Mouse (Mus musculus) ES-Bruce4 (cell line): ENCODE data around the gene Ube2l6. TPM values are rescaled to one million over a fixed set of nuclear protein-coding genes. Genes with fewer than 3 reads are reported as not detected.

Experiments
- H3K27ac ChIP-seq: 2 replicates; pipeline ENCODE4 v1.5.1; 2012; ENCODE audit warnings: low read length, inconsistent platforms; ENCODE audit not compliant: insufficient read depth
- H3K27me3 ChIP-seq: 2 replicates; pipeline ENCODE4 v1.6.1; 2012; ENCODE audit warnings: mild to moderate bottlenecking, low read length, inconsistent platforms; ENCODE audit not compliant: control insufficient read depth, poor library complexity, insufficient read depth, severe bottlenecking
- H3K36me3 ChIP-seq: 2 replicates; pipeline ENCODE4 v1.6.1; 2012; ENCODE audit warnings: inconsistent platforms, mild to moderate bottlenecking, low read length, moderate library complexity; ENCODE audit not compliant: control insufficient read depth, poor library complexity, insufficient read depth, severe bottlenecking
- H3K4me1 ChIP-seq: one replicate; pipeline ENCODE4 v1.8.1; 2011; ENCODE audit warnings: low read length; ENCODE audit not compliant: control insufficient read depth, insufficient read depth
- H3K4me3 ChIP-seq: 2 replicates; pipeline ENCODE4 v1.5.1; 2011; ENCODE audit warnings: low read depth, mild to moderate bottlenecking, low read length
- H3K9ac ChIP-seq: 2 replicates; pipeline ENCODE4 v1.6.1; 2012; ENCODE audit warnings: low read depth, mild to moderate bottlenecking, inconsistent platforms; ENCODE audit not compliant: poor library complexity, severe bottlenecking
- H3K9me3 ChIP-seq: replicated peaks from 2 replicates; pipeline ENCODE4 v1.6.1; 2012; ENCODE audit warnings: mild to moderate bottlenecking, low read length, inconsistent platforms; ENCODE audit not compliant: control insufficient read depth, poor library complexity, insufficient read depth, severe bottlenecking
- CTCF ChIP-seq: IDR thresholded peaks from one replicate; pipeline ENCODE4 v1.8.1; 2011; ENCODE audit warnings: low read depth, low read length
- EP300 ChIP-seq: IDR thresholded peaks from 2 replicates; pipeline ENCODE4 v1.6.1; 2011; ENCODE audit warnings: low read depth, low read length; ENCODE audit not compliant: insufficient read depth
- POLR2A ChIP-seq: IDR thresholded peaks from one replicate; pipeline ENCODE4 v1.8.1; 2011; ENCODE audit warnings: low read length; ENCODE audit not compliant: insufficient read depth
- polyA plus RNA-seq: library from polyadenylated mRNA; stranded (reverse); fragments of >200 nt; gene quantifications from 2 replicates; pipeline ENCODE4 v1.2.4, GENCODE M21; 2011; ENCODE audit warnings: low read depth; ENCODE audit not compliant: missing spikeins, insufficient read depth, insufficient read length

Ube2l6 gene
- polyA plus RNA-seq, 1 experiment, result 12.6 TPM

DNA sequence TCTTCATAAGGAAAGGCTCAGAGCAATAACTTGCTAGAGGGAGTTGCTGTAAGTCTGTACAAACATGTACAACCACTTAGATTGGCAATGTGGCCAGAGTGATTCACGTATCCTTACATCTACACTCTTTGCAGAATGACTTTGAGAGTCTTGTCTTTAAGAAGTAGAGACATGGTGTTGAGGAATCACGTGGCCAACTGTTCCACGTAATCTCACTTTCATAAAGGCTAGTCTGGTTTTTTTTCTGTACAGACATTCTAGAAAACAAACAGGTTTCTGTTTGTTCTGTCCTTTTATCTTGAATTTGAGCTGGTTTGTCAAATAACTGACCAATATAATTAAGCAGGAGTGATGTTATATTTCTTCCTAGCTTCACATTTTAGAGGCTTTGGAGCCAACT, 37.3 kb upstream of the Ube2l6 start:
- H3K36me3 ChIP-seq, result no peaks in the 10 kb centered on the region
- no peaks in the 10 kb centered on the region for H3K27me3 ChIP-seq
- no peaks in the 10 kb centered on the region for H3K9me3 ChIP-seq
- H3K4me3 ChIP-seq, result no peak overlapping the region
- no peak overlapping the region for H3K9ac ChIP-seq
- H3K27ac ChIP-seq, result no peak overlapping the region
- peaks cover 3% of the 10 kb centered on the region for H3K4me1 ChIP-seq
- TF ChIP-seq EP300, result no peak
- TF ChIP-seq POLR2A, result no peak
- TF ChIP-seq CTCF, result no peak

DNA sequence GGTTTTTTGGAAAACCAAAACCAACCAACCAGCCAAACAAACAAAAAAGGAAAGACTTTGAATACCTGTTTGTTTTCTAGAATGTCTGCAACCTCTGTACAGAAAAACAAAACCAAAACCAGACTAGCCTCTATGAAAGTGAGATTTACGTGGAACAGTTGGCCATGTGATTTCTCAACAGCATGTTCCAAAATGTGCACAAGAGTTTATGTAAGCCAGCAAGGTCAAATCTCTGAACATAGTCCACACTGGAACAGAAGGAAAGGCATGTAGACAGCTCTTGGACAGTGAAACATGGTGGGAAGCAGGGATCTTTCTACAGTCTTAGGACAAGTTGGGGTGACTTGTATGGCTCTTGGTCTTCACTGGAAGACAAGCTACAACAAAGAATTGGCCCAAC, 36.8 kb upstream of the Ube2l6 start:
- H3K4me3 ChIP-seq, result no peak overlapping the region
- H3K9ac ChIP-seq, result no peak overlapping the region
- H3K27me3 ChIP-seq, result no peaks in the 10 kb centered on the region
- H3K36me3 ChIP-seq, result no peaks in the 10 kb centered on the region
- no peaks in the 10 kb centered on the region for H3K9me3 ChIP-seq
- peak overlapping the region; percentile 26; the same call in 1 of the 2 replicates for H3K27ac ChIP-seq
- no peak for TF ChIP-seq POLR2A
- TF ChIP-seq CTCF, result no peak
- no peak for TF ChIP-seq EP300
- peaks cover under 1% of the 10 kb centered on the region for H3K4me1 ChIP-seq

DNA sequence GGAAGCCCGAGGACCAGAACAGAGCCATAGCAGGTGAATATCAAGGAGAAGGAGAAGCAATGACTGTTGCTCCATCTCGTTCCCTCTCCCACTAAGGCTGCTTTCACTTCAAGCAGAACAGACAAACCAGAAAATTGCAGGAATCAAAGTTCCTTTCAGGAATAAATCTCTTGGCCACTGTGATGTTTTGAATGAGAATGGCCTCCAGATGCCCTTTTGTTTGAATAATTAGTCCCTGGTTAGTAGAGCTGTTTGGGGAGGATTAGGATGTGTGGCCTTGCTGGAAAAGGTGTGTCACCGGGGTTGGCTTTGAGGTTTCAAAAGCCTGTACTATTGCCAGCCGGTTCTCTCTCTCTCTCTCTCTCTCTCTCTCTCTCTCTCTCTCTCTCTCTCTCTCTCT, 36.3 kb upstream of the Ube2l6 start:
- Histone ChIP-seq H3K4me3 (no peak overlapping the region), H3K9me3 (no peaks in the 10 kb centered on the region), H3K27me3 (no peaks in the 10 kb centered on the region), H3K4me1 (no peaks in the 10 kb centered on the region), H3K9ac (no peak overlapping the region), H3K36me3 (no peaks in the 10 kb centered on the region), H3K27ac (peak overlapping the region; percentile 26; the same call in 1 of the 2 replicates)
- TF ChIP-seq POLR2A (no peak), CTCF (no peak), EP300 (no peak)

DNA sequence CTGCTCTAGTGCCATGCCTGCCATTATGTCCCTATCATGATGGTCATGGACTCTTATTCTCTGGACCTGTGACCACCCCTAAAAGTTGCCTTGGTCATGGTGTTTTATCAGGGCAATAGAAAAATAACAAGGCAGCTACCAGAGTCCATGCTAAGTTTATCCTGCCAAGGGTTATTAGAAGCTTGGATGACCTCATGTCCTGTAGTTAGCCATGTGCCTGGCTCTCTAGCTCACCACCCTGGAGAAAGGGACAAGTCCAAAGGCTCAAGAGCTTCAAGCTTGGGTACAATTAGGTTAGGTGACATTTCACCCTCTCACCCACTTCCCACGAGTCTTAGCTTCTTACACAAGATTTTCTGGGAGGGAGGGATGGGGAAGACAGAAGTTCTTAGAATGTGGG, 35.8 kb upstream of the Ube2l6 start:
- Histone ChIP-seq H3K4me1 (no peaks in the 10 kb centered on the region), H3K36me3 (no peaks in the 10 kb centered on the region), H3K27ac (no peak overlapping the region), H3K9ac (no peak overlapping the region), H3K4me3 (no peak overlapping the region), H3K9me3 (no peaks in the 10 kb centered on the region), H3K27me3 (no peaks in the 10 kb centered on the region)
- TF ChIP-seq POLR2A, result no peak

DNA sequence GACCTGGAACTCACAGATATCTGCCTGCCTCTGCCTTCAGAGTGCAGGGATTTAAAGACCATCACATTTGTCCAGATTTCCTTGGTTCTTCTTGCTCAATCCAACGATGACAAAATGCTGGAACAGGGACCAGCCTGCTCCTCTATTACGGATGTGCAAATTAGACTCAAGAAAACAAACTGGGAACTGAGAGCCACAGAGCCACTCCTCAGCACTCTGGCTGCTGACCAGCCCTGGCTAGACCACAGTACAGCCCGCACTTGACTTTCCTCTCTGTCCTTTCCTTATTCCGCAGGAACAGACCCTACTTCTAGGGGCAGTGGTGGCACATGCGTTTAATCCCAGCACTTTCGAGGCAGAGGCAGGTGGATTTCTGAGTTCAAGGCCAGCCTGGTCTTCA, 28.1 kb upstream of the Ube2l6 start:
- Histone ChIP-seq H3K27ac (no peak overlapping the region), H3K9me3 (no peaks in the 10 kb centered on the region), H3K36me3 (no peaks in the 10 kb centered on the region), H3K27me3 (no peaks in the 10 kb centered on the region), H3K9ac (no peak overlapping the region), H3K4me1 (peaks cover 3% of the 10 kb centered on the region), H3K4me3 (no peak overlapping the region)
- TF ChIP-seq CTCF, result no peak
- TF ChIP-seq EP300, result no peak
- no peak for TF ChIP-seq POLR2A

DNA sequence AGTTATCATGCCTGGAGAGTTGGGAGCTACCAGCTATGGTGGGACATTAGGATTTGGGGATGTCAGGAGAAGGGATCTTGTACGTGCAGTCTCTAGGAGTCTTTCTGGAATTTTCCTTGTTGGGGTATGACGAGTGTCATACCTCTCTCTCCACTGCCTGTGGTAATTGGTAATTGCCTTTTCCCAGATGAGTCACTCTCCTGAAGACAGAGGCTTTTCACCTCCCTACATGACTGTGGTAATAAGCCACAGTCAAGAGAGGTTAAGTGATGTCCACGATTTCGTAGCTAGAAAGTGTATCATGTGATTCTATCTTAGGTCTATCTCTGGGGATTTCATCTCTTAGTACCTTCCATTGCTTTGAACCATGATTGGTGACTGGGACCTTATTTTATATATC, 26.2 kb upstream of the Ube2l6 start:
- no peak overlapping the region for H3K4me3 ChIP-seq
- TF ChIP-seq EP300 (no peak), POLR2A (no peak)
- H3K27ac ChIP-seq, result no peak overlapping the region
- H3K9me3 ChIP-seq, result no peaks in the 10 kb centered on the region
- no peaks in the 10 kb centered on the region for H3K27me3 ChIP-seq
- H3K36me3 ChIP-seq, result no peaks in the 10 kb centered on the region
- peaks cover 3% of the 10 kb centered on the region for H3K4me1 ChIP-seq
- H3K9ac ChIP-seq, result no peak overlapping the region
